Mouse (Mus musculus): ENCODE measurements at regions not wholly inside any gene's neighbourhood (a gene's known extent, or its start where the extent isn't known, plus 50 kb on each side); places are given as distances from the start of the nearest gene placed in this dataset.

GRCm38 (mm10) chr9:30355642-30356041 is 71.3 kb upstream of the Snx19 start:
- ATAC-seq (ENCODE audit: low FRiP score, low TSS enrichment), result no peak
- H3K9me3 ChIP-seq (ENCODE audit: control insufficient read depth, low read length), result no peaks in the 10 kb centered on the region
- no peak overlapping the region for H3K4me2 ChIP-seq (replicated peaks; ENCODE audit: low read depth, low read length)
- 91% methylated on average over 2 of the region's 2 CpGs for WGBS
- H3K36me3 ChIP-seq (ENCODE audit: control insufficient read depth, insufficient read depth, low read length), result no peaks in the 10 kb centered on the region
- H3K9ac ChIP-seq (ENCODE audit: low read depth, low read length), result no peak overlapping the region
- no peak overlapping the region for H3K4me3 ChIP-seq (ENCODE audit: low read length)
- no peaks in the 10 kb centered on the region for H3K4me1 ChIP-seq (ENCODE audit: control insufficient read depth, insufficient read depth, low read length)
- H3K27me3 ChIP-seq (ENCODE audit: control insufficient read depth, insufficient read depth, low read length), result no peaks in the 10 kb centered on the region
- no peak overlapping the region for H3K27ac ChIP-seq (ENCODE audit: low read depth, low read length)

GRCm38 (mm10) chr9:30369554-30370440 is 57.1 kb upstream of the Snx19 start:
- H3K27ac ChIP-seq (ENCODE audit: low read depth, low read length), result no peak overlapping the region
- no peak overlapping the region for H3K4me2 ChIP-seq (replicated peaks; ENCODE audit: low read depth, low read length)
- no peaks in the 10 kb centered on the region for H3K36me3 ChIP-seq (ENCODE audit: control insufficient read depth, insufficient read depth, low read length)
- WGBS, result 52% methylated on average over 11 of the region's 11 CpGs
- H3K9ac ChIP-seq (ENCODE audit: low read depth, low read length), result no peak overlapping the region
- no peak for ATAC-seq (ENCODE audit: low FRiP score, low TSS enrichment)
- no peaks in the 10 kb centered on the region for H3K27me3 ChIP-seq (ENCODE audit: control insufficient read depth, insufficient read depth, low read length)
- no peaks in the 10 kb centered on the region for H3K9me3 ChIP-seq (ENCODE audit: control insufficient read depth, low read length)
- H3K4me3 ChIP-seq (ENCODE audit: low read length), result no peak overlapping the region
- no peaks in the 10 kb centered on the region for H3K4me1 ChIP-seq (ENCODE audit: control insufficient read depth, insufficient read depth, low read length)

GRCm38 (mm10) chr9:30370789-30371188 is 56.1 kb upstream of the Snx19 start:
- Histone ChIP-seq H3K4me1 (ENCODE audit: control insufficient read depth, insufficient read depth, low read length) (no peaks in the 10 kb centered on the region), H3K27me3 (ENCODE audit: control insufficient read depth, insufficient read depth, low read length) (no peaks in the 10 kb centered on the region), H3K36me3 (ENCODE audit: control insufficient read depth, insufficient read depth, low read length) (no peaks in the 10 kb centered on the region), H3K9me3 (ENCODE audit: control insufficient read depth, low read length) (no peaks in the 10 kb centered on the region), H3K4me3 (ENCODE audit: low read length) (no peak overlapping the region), H3K27ac (ENCODE audit: low read depth, low read length) (no peak overlapping the region), H3K4me2 (replicated peaks; ENCODE audit: low read depth, low read length) (no peak overlapping the region), H3K9ac (ENCODE audit: low read depth, low read length) (no peak overlapping the region)
- WGBS, result 56% methylated on average over 2 of the region's 2 CpGs
- ATAC-seq (ENCODE audit: low FRiP score, low TSS enrichment), result no peak

GRCm38 (mm10) chr9:30376908-30377307 is 50.0 kb upstream of the Snx19 start:
- no peak overlapping the region for H3K9ac ChIP-seq (ENCODE audit: low read depth, low read length)

More at GRCm38 (mm10) chr9:30376908-30377307, 50.0 kb upstream of the Snx19 start:
- no peaks in the 10 kb centered on the region for H3K36me3 ChIP-seq (ENCODE audit: control insufficient read depth, insufficient read depth, low read length)
- 77% methylated on average over 3 of the region's 3 CpGs for WGBS
- H3K4me2 ChIP-seq (replicated peaks; ENCODE audit: low read depth, low read length), result no peak overlapping the region
- ATAC-seq (ENCODE audit: low FRiP score, low TSS enrichment), result no peak
- no peaks in the 10 kb centered on the region for H3K4me1 ChIP-seq (ENCODE audit: control insufficient read depth, insufficient read depth, low read length)
- H3K27ac ChIP-seq (ENCODE audit: low read depth, low read length), result no peak overlapping the region
- no peaks in the 10 kb centered on the region for H3K9me3 ChIP-seq (ENCODE audit: control insufficient read depth, low read length)
- H3K27me3 ChIP-seq (ENCODE audit: control insufficient read depth, insufficient read depth, low read length), result no peaks in the 10 kb centered on the region
- H3K4me3 ChIP-seq (ENCODE audit: low read length), result no peak overlapping the region

All from kidney, embryonic 14.5 days (tissue).